Mouse (Mus musculus) cerebellum, adult 2 months (tissue): Measurements from ENCODE around the gene Mbd3l2. TPM values are rescaled to one million over a fixed set of nuclear protein-coding genes. Genes with fewer than 3 reads are reported as not detected.

Source experiments
- DNase-seq, 2 experiments: peaks; one replicate each; pipeline ENCODE4 v3.0.0; 2021
- H3K27ac ChIP-seq: fragments of 200-500 bp; 2 replicates; pipeline ENCODE4 v1.5.1; 2012; ENCODE audit warnings: low read length, control low read depth, inconsistent platforms; ENCODE audit not compliant: insufficient read depth
- H3K27me3 ChIP-seq: fragments of 200-500 bp; 2 replicates; pipeline ENCODE4 v1.6.1; 2012; ENCODE audit warnings: inconsistent platforms, mild to moderate bottlenecking, low read length, moderate library complexity; ENCODE audit not compliant: control insufficient read depth, insufficient read depth
- H3K4me1 ChIP-seq: fragments of 200-500 bp; 2 replicates; pipeline ENCODE4 v1.6.1; 2011; ENCODE audit warnings: low read length; ENCODE audit not compliant: control insufficient read depth, insufficient read depth
- H3K4me3 ChIP-seq: fragments of 200-500 bp; replicated peaks from 2 replicates; pipeline ENCODE3; 2011; ENCODE audit warnings: mild to moderate bottlenecking, low read depth, low read length, control low read depth; ENCODE audit not compliant: insufficient read depth
- CTCF ChIP-seq: fragments of 200-500 bp; IDR thresholded peaks from 2 replicates; pipeline ENCODE4 v1.5.1; 2011; ENCODE audit warnings: low read depth, mild to moderate bottlenecking, control low read depth, low read length, moderate library complexity, borderline replicate concordance; ENCODE audit not compliant: insufficient read depth
- POLR2A ChIP-seq: fragments of 200-500 bp; IDR thresholded peaks from 2 replicates; pipeline ENCODE4 v1.6.1; 2011; ENCODE audit warnings: low read length, control low read depth, borderline replicate concordance; ENCODE audit not compliant: insufficient read depth
- WGBS: fragments of 180-500 bp; shearing (Covaris S2); methylation state at CpG from one replicate; pipeline ENCODE4 v1.1.7; 2018; 5-methylcytosine and 5-hydroxymethylcytosine counted together
- polyA plus RNA-seq: library from polyadenylated mRNA; depleted of rRNA; stranded (reverse); fragments of >200 nt; gene quantifications from 2 replicates; pipeline ENCODE4 v1.2.3, GENCODE M21; 2012; rRNA removed

Mbd3l2 gene
- polyA plus RNA-seq, 1 experiment: not detected

GRCm38 (mm10) chr9:18468005-18468404, 37.6 kb downstream of the Mbd3l2 start:
- 92% methylated on average over 3 of the region's 3 CpGs for WGBS
- TF ChIP-seq POLR2A (no peak), CTCF (no peak)
- H3K4me1 ChIP-seq: no peaks in the 10 kb centered on the region

DNA sequence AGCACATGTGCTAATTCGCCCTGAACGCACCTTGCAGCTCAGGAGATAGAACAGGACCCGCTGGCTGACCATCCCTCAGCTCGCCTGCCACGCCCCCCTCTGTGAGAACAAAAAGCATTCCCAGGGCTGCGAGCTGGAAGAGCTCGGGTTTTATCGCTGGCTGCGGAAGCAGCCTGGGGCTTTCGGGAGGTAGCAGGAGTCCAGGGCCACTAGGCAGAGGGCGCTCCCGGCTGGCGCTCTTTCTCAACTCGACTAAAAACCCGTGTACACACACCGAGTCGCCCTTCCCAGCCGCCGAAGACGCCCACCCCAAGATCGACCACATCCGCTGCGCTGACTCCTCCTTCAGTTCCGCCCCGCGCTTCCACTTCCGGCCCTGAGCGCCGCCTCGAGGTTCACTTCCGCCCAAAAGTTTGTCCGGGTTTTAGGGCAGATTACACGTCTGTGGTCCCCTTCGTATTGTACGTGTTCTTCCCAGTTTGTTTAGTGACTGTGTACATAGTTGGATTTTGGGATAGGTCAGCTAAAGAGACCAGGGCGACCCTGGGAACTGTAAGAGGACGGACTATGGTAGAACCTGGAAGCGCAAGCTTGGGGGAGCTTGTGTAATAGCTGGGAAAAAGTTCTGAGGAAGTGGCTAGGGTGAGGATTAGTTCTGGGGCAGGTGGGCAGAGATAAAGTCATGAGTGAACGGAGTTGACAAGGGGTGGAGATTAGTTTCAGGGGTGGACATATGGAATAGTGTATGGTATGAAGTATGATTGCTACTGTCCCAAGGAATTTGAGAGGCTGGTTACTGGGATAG, 43.1 kb downstream of the Mbd3l2 start:
- Histone ChIP-seq H3K27me3 (no peaks in the 10 kb centered on the region), H3K4me1 (no peaks in the 10 kb centered on the region), H3K27ac (no peak overlapping the region), H3K4me3 (peak overlapping the region; percentile 61)
- DNase-seq: peak; percentile 61 to 62
- TF ChIP-seq CTCF (no peak), POLR2A (no peak)
- 5% methylated on average over 39 of the region's 39 CpGs for WGBS

More at GRCm38 (mm10) chr9:18468005-18468404, 37.6 kb downstream of the Mbd3l2 start:
- no peak for DNase-seq
- Histone ChIP-seq H3K4me3 (no peak overlapping the region), H3K27ac (no peak overlapping the region), H3K27me3 (no peaks in the 10 kb centered on the region)

DNA sequence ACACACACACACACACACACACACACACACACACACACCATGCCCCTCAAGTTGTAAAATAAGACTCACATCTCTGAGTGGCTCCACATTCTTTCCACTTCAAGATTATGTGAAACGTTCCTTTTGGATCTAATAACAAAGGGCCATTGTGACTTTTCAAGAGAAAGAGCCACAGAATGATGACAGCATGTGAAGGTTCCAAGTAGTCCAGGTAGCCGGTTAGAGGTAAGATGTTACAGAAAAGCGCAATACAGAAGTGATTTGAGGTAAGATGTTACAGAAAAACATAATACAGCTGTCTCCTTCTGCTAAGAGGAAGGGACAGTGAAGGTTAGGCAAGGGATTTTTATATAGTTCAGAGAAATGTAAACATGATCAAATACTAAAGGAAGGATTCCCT, 47.7 kb downstream of the Mbd3l2 start, which contains the start of the genes Zfp558 and Mbd3l1:
TSS of gene Zfp558 (minus strand) at position 101 of the 400 bp plus-strand sequence.
TSS of gene Mbd3l1 (plus strand) at position 192 of the 400 bp plus-strand sequence.
- H3K4me3 ChIP-seq: no peak within 1 kb of the TSS
- H3K27ac ChIP-seq: no peak within 1 kb of the TSS
- H3K4me1 ChIP-seq: no peaks in the 10 kb centered on the region
- no peak for DNase-seq
- WGBS: 73% methylated on average over 3 of the region's 3 CpGs
- TF ChIP-seq CTCF (no peak), POLR2A (no peak)
- H3K27me3 ChIP-seq: no peaks in the 10 kb centered on the region

Other genes with a start within 250 kb of the Mbd3l2 start
- gene Chordc1, start 138.5 kb upstream of the Mbd3l2 start, polyA plus RNA-seq: 43.0 and 52.3 TPM in 2 replicates
- 0.78 and 0.98 TPM in 2 replicates for gene Naalad2, start 27.7 kb upstream of the Mbd3l2 start, polyA plus RNA-seq
- not detected in 2 replicates for gene Ubtfl1, start 26.2 kb upstream of the Mbd3l2 start, polyA plus RNA-seq
- gene Zfp558, start 47.6 kb downstream of the Mbd3l2 start, polyA plus RNA-seq: 1.0 and 1.6 TPM in 2 replicates
- gene Mbd3l1, start 47.7 kb downstream of the Mbd3l2 start, polyA plus RNA-seq: not detected in 2 replicates
- not detected in 2 replicates for gene Muc16, start 243.9 kb downstream of the Mbd3l2 start, polyA plus RNA-seq